Mouse (Mus musculus): ENCODE data around the gene Lgals1. TPM values are rescaled to one million over a fixed set of nuclear protein-coding genes. Genes with fewer than 3 reads are reported as not detected.

The Lgals1 gene
- total RNA-seq, 2 experiments from 2014 or later = 236 to 276 TPM

- DNase-seq = peak; percentile 85 to 91
- intact Hi-C loops (cut with DNase I) = no loop called here
Observed at GRCm38 (mm10) chr15:78903243-78903642, 23.3 kb upstream of the Lgals1 start.

- no peak for DNase-seq
- intact Hi-C loops (cut with DNase I) = no loop called here
Observed at GRCm38 (mm10) chr15:78908399-78908798, 18.1 kb upstream of the Lgals1 start.

GRCm38 (mm10) chr15:78908982-78909381 lies 17.5 kb upstream of the Lgals1 start:
- no peak for DNase-seq
- intact Hi-C loops (cut with DNase I) = no loop called here

- DNase-seq = no peak
- intact Hi-C loops (cut with DNase I) = no loop called here
Observed at GRCm38 (mm10) chr15:78912040-78912439, 14.5 kb upstream of the Lgals1 start.

DNA sequence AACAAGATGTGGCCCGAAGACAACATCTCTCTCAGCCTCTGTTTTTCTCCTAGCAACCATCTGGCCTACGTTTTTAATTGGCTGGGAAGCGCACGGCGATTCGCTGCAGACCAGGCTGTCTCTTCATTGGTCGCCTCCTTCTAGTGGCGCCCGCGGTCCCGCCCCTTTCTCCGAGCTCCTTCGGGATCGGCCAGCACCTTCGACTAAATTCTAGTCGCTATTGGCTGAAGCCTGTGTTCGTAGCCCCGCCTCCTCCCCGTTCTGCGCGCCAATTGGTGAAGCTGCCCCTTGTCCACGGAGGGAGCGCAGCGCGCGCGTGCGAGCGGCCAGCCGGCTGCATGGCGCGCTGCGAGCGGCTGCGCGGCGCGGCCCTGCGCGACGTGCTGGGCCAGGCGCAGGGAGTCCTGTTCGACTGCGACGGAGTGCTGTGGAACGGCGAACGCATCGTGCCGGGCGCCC lies 12.9 kb upstream of the Lgals1 start, which contains the start of gene Pdxp:
TSS of gene Pdxp (plus strand) at position 288 of the 459 bp plus-strand sequence.
- intact Hi-C loops (cut with DNase I) = no loop called here
- peak; percentile 93 for DNase-seq

GRCm38 (mm10) chr15:78914091-78914822 lies 12.3 kb upstream of the Lgals1 start:
- DNase-seq = no peak
- intact Hi-C loops (cut with DNase I) = no loop called here

GRCm38 (mm10) chr15:78914823-78915659 lies 11.5 kb upstream of the Lgals1 start:
- DNase-seq = no peak
- intact Hi-C loops (cut with DNase I) = loop anchor here (1.0 to 5.0 kb wide), 2 partner anchors 17 to 157 kb away; no protein-coding TSS in a partner anchor

DNA sequence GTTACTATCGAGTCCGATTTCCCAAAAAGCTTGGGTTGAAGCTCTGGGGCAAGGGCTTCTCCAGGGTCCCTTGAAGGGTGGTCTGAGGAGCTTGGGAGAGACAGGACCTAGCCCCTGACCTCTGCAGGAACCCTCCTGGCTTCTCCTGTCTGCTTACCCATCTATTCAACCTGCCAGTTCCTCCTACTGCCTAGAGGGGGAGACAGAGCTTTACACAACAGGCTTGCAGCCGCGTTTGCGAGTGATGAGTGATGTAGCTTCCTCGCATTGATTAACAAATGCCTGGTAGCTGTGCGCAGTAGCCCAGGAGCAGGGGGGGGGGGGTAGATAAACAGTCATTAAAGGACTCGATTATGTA lies 10.9 kb upstream of the Lgals1 start:
- intact Hi-C loops (cut with DNase I) = loop anchor here (1.0 to 5.0 kb wide), 2 partner anchors 17 to 157 kb away; no protein-coding TSS in a partner anchor
- DNase-seq = peak; percentile 62 to 75

DNA sequence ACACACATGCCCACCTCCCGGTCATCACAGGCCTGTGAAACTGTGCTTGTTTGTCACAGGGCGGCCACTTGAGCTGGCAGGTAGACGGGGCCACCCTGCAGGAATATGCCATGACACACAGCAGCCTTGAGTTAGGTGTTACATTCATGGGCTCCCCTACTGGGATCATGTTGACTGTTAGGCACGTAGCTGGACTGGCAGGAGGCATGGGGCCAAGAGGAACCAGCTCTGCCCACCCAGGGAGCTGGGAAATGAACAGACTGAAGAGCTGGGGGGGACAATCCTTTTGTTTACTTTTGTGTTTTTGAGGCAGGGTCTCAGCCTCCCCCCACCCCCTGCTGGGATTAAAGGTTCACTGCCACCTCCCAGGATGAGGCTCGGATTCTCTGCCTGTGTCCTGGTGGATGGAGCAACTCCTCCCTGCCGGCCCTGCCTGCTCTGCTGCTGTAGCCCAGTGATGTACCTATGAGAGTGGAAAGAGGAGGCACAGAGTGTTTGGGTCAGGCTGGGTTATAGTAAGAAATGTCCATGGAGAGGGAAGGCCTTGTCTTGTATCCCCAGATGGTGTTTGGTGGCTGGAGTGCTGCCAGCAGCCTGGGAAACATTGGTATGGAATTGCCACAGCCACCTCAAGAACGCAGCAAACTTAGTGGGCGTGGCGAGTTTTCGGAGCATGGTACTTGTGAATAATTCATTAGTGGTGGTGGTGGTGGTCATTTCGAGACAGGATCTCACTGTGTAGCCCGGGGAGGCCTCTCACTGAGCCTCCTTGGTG lies 10.3 kb upstream of the Lgals1 start:
- intact Hi-C loops (cut with DNase I) = loop anchor here (5.0 kb wide), 1 partner anchor 156 kb away; no protein-coding TSS in a partner anchor
- no peak for DNase-seq

DNA sequence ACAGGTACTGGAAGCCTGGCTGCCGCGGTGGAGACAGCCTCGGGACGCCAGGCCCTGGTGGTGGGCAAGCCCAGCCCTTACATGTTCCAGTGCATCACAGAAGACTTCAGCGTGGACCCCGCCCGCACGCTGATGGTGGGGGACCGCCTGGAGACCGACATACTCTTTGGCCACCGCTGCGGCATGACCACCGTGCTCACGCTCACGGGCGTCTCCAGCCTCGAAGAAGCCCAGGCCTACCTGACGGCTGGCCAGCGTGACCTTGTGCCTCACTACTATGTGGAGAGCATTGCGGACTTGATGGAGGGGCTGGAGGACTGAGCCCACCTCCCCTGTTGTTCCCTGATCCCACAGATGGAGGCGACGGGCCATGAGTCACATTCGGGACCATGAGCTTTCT lies 8.4 kb upstream of the Lgals1 start:
- no peak for DNase-seq
- intact Hi-C loops (cut with DNase I) = loop anchor here (5.0 kb wide), 1 partner anchor 154 kb away; no protein-coding TSS in a partner anchor

DNA sequence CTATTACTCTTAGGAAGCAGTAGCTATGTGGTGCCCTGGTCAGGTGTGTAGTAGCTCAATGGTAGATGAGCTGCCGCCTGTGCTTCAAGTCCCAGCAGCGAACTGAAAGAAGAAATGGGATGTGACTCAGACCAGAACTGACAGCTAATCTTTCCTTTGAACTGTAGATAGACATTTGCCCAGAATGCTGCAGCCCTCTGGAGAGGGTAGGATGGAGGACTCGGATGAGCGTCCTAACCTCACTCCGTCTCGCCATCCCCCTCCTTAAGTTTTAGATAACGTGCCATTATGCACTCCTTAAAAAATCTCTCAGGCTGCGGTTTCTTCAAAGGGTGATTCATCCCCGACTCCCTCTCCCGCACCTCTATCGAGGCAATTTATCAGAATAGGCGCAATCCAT lies 6.6 kb upstream of the Lgals1 start:
- DNase-seq = no peak
- intact Hi-C loops (cut with DNase I) = loop anchor here (5.0 kb wide), 1 partner anchor 152 kb away; no protein-coding TSS in a partner anchor

- no peak for DNase-seq
- intact Hi-C loops (cut with DNase I) = no loop called here
Observed at GRCm38 (mm10) chr15:78922700-78923099, 3.8 kb upstream of the Lgals1 start.

- intact Hi-C loops (cut with DNase I) = no loop called here
- no peak for DNase-seq
Observed at GRCm38 (mm10) chr15:78923585-78923984, 2.9 kb upstream of the Lgals1 start.

GRCm38 (mm10) chr15:78925129-78925528 lies 1.4 kb upstream of the Lgals1 start:
- intact Hi-C loops (cut with DNase I) = no loop called here
- peak in 1 of 2 experiments; percentile 41 for DNase-seq

DNA sequence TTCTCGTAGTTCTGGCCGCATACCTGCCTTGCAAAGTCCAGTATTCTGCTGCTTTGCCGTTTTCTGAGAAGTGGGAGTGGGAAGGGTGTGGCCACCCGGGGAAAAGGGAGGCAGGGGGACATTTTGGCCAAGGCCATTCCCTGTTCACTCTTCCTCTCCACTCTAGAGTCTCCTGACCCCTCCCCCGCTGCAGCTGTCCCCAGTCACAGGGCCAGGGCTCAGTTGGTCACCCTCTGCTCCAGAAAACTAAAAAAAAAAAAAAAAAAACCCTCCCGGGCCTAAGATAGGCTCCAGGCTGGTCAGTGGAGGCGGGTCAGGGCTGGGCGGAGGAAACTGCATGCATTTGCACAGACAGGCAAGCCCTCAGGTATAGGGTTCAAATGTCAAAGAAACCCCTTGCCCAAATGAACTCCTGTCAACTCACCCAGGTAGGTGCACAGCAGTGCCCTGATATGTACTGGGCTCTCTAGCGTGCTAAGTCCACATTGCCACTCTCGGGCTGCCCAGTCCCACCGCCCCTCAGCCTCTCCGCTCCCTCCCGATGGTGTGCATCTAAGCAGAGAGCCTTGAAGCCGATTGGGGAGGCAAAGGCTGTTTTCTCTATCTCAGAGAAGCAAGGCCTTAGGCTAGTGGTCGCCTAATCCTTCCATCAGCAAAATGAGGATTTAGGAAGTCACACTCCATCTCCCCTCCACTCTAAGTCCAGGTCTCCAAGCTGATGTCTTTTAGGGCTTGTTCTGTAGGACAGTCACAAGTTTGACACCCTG lies 679 bp downstream of the Lgals1 start:
- intact Hi-C loops (cut with DNase I) = no loop called here
- peak; percentile 51 to 60 for DNase-seq

DNA sequence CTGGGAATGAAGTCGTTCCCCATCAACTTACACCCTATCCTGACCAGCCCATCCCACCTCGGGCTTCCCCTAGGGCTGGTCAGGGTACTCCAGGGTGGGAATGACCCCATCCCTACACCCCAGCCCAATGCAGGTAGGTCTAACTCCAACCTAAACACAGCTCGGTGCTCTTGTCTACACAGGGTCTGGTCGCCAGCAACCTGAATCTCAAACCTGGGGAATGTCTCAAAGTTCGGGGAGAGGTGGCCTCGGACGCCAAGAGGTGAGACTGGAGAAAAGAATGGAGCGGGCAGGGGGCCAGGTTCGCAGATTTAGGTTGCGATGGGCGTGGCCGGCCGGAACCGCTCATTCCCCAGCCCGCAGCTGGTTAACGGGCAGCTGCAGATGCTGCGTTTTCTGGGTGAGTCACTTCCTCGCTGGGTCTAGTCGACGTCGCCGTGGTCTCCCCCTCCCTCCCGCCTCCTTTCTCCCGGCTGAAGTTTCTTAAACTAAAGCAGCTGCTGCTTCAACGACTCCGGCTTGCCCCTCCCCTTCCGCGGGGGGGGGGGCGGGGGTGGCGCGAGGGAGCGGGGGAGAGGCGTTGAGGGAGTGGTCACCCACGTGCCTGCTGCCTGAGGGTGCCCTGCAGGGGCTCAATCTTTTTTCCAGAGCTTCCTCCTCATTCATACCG lies 1.4 kb downstream of the Lgals1 start:
- peak; percentile 77 to 80 for DNase-seq
- intact Hi-C loops (cut with DNase I) = no loop called here

DNA sequence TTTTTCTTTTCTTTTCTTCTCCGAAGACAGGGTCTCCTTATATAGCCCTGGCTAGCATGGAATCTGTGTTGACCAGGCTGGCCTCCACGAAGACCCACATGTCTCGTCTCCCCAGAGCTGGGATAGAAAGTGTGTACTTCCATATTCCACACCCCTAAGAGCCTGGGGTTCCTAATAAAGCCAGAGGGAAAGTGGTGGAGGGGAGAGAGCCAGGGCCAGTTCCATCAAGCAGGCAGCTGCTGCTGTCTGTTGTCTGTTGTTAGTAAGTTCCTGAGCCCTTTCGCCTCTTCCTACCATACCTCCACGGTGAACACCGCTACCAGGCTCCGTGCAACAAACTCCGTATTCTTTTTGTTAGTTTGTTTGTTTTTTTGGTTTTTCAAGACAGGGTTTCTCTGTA lies 2.0 kb downstream of the Lgals1 start:
- DNase-seq = no peak
- intact Hi-C loops (cut with DNase I) = no loop called here

- intact Hi-C loops (cut with DNase I) = no loop called here
- no peak for DNase-seq
Observed at GRCm38 (mm10) chr15:78930192-78930706, 3.7 kb downstream of the Lgals1 start.
